In the genomic region with DNA sequence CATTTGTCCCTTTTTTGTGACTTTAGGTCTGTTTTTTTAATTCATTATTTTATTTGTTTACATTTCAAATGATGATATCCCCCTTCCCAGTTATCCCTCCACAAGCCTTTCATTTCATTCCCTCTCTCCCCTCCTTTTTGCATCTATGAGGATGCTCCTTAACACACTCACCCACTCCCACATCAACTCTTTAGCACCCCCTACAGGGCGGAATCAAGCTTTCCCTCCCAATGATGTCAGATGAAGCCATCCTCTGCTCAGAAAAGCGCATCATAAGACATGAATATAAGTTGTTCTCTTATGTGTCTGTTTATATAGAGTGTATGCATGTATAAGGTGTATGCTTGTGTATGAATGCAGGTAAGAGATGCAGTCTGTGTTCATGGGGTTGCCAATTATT, we compare ENCODE assay signal across 13 mouse cellular contexts.
DNase-seq lines count a peak whose midpoint lies in the region; ATAC-seq and TF ChIP-seq lines count a peak whose summit lies in the region.
"Had no signal": no experiment of that assay in that cellular context is flagged by ENCODE, and none has a peak within 500 bp of the region (broad histone marks: within the 10 kb centered on the region; RNA-seq: fewer than 3 reads in every experiment).

No protein-coding gene starts in this region.

- no peak overlapping the region for H3K4me3 ChIP-seq in forebrain, postnatal 0 days (ENCODE audit: low read depth, low read length)
- no peak overlapping the region for H3K4me3 ChIP-seq in forebrain, embryonic 12.5 days (replicated peaks)
- H3K4me3 ChIP-seq in midbrain, postnatal 0 days (ENCODE audit: low read depth, low read length): no peak overlapping the region
- no peak overlapping the region for H3K4me3 ChIP-seq in midbrain, embryonic 13.5 days (replicated peaks)

- H3K27me3 ChIP-seq in forebrain, postnatal 0 days (ENCODE audit: insufficient read depth, low read length): no peaks in the 10 kb centered on the region
- no peaks in the 10 kb centered on the region for H3K27me3 ChIP-seq in forebrain, embryonic 12.5 days
- H3K27me3 ChIP-seq in midbrain, postnatal 0 days (ENCODE audit: insufficient read depth, low read length): no peaks in the 10 kb centered on the region
- no peaks in the 10 kb centered on the region for H3K27me3 ChIP-seq in midbrain, embryonic 13.5 days

- H3K36me3 ChIP-seq in forebrain, postnatal 0 days (ENCODE audit: insufficient read depth): no peaks in the 10 kb centered on the region
- H3K36me3 ChIP-seq in forebrain, embryonic 12.5 days (replicated peaks): no peaks in the 10 kb centered on the region
- no peaks in the 10 kb centered on the region for H3K36me3 ChIP-seq in midbrain, postnatal 0 days (ENCODE audit: insufficient read depth, low read length)
- no peaks in the 10 kb centered on the region for H3K36me3 ChIP-seq in midbrain, embryonic 13.5 days

- H3K27ac ChIP-seq in forebrain, postnatal 0 days (ENCODE audit: low read depth, low read length): no peak overlapping the region
- H3K27ac ChIP-seq in forebrain, embryonic 12.5 days: no peak overlapping the region
- H3K27ac ChIP-seq in midbrain, postnatal 0 days (ENCODE audit: low read depth, low read length): no peak overlapping the region
- H3K27ac ChIP-seq in midbrain, embryonic 13.5 days: no peak overlapping the region
- H3K27ac ChIP-seq: macrophage had no signal

- DNase-seq in forebrain, postnatal 0 days: no peak
- no peak for DNase-seq in midbrain, postnatal 0 days (ENCODE audit: low spot score)
- DNase-seq in ZHBTc4 (ENCODE audit: low read depth, low spot score): peak; percentile 48
- peak; percentile 15 for DNase-seq in retina, postnatal 1 day
- no peak for DNase-seq in kidney, adult 8-10 months
- no peak for DNase-seq in gastrocnemius, postnatal 10 days
- DNase-seq: cerebellum, postnatal 25 days; heart, adult 11 months; kidney, adult 2 months; thymus, postnatal 4 days had no signal

- ATAC-seq in forebrain, postnatal 0 days: no peak
- ATAC-seq in forebrain, embryonic 12.5 days (ENCODE audit: low FRiP score): no peak
- ATAC-seq in midbrain, postnatal 0 days (ENCODE audit: low FRiP score): no peak
- ATAC-seq in midbrain, embryonic 13.5 days: no peak

- H3K9me3 ChIP-seq in forebrain, postnatal 0 days (ENCODE audit: low read length): no peaks in the 10 kb centered on the region
- no peaks in the 10 kb centered on the region for H3K9me3 ChIP-seq in forebrain, embryonic 12.5 days
- no peaks in the 10 kb centered on the region for H3K9me3 ChIP-seq in midbrain, postnatal 0 days (ENCODE audit: low read length)
- H3K9me3 ChIP-seq in midbrain, embryonic 13.5 days: no peaks in the 10 kb centered on the region

- WGBS in forebrain, postnatal 0 days: 48% methylated on average over 2 of the region's 2 CpGs
- 37% methylated on average over 2 of the region's 2 CpGs for WGBS in forebrain, embryonic 12.5 days
- WGBS in midbrain, postnatal 0 days: 57% methylated on average over 2 of the region's 2 CpGs
- 47% methylated on average over 2 of the region's 2 CpGs for WGBS in midbrain, embryonic 13.5 days

- peak; percentile 10; the same call in 1 of the 2 replicates for TF ChIP-seq CTCF in forebrain, postnatal 0 days (IDR thresholded peaks at IDR 0.05; ENCODE audit: low read depth)
- peak; percentile 22 for TF ChIP-seq CTCF in midbrain, postnatal 0 days (IDR thresholded peaks at IDR 0.05)

- no peak overlapping the region for H3K9ac ChIP-seq in forebrain, postnatal 0 days
- H3K9ac ChIP-seq in forebrain, embryonic 12.5 days: no peak overlapping the region
- no peak overlapping the region for H3K9ac ChIP-seq in midbrain, postnatal 0 days (replicated peaks; ENCODE audit: low read length, poor library complexity, severe bottlenecking)
- H3K9ac ChIP-seq in midbrain, embryonic 13.5 days (replicated peaks): no peak overlapping the region

- no peak overlapping the region for H3K4me2 ChIP-seq in forebrain, postnatal 0 days (ENCODE audit: low read depth)
- no peak overlapping the region for H3K4me2 ChIP-seq in forebrain, embryonic 12.5 days
- no peak overlapping the region for H3K4me2 ChIP-seq in midbrain, postnatal 0 days (ENCODE audit: low read depth, low read length, poor library complexity, severe bottlenecking)
- no peak overlapping the region for H3K4me2 ChIP-seq in midbrain, embryonic 13.5 days (replicated peaks)

- no peaks in the 10 kb centered on the region for H3K4me1 ChIP-seq in forebrain, postnatal 0 days (ENCODE audit: insufficient read depth)
- no peaks in the 10 kb centered on the region for H3K4me1 ChIP-seq in forebrain, embryonic 12.5 days
- no peaks in the 10 kb centered on the region for H3K4me1 ChIP-seq in midbrain, postnatal 0 days (ENCODE audit: insufficient read depth, low read length)
- H3K4me1 ChIP-seq in midbrain, embryonic 13.5 days (replicated peaks): no peaks in the 10 kb centered on the region

Comparison
In these comparisons a context has a peak if more than half of its experiments do, and no peak if none do; other contexts are left out.
1. DNase-seq: peak in ZHBTc4 (single experiment) and retina, postnatal 1 day (single experiment); none in forebrain, postnatal 0 days (single experiment), midbrain, postnatal 0 days (single experiment), kidney, adult 8-10 months (0 of 2) and gastrocnemius, postnatal 10 days (single experiment).